Mouse (Mus musculus): ENCODE data around the gene Ripply2. TPM values are rescaled to one million over a fixed set of nuclear protein-coding genes. Genes with fewer than 3 reads are reported as not detected.
"Not testable (repeated sequence)": the region's sequence is repeated elsewhere in the genome, so short reads cannot be mapped to it uniquely, and the experiment has no call there.

Ripply2 gene
- 6.5 and 7.2 TPM in 2 replicates for polyA plus RNA-seq (2015; fragmentation: Nextera tagmentation; extraction: Ambion mirVana)

GRCm38 (mm10) chr9:87015288-87015937 lies at the start of gene Ripply2:
TSS of gene Ripply2 (plus strand) at chr9:87015537.
- DNase-seq (ENCODE audit: low spot score) (peak; percentile 15), ATAC-seq (replicated peaks; ENCODE audit: low FRiP score, low read depth) (0 out of 2 replicates have a peak, but pooled peaks have one; percentile 21)
- Histone ChIP-seq H3K4me1 (replicated peaks; ENCODE audit: insufficient read depth, low read length) (0 out of 2 replicates have a peak, but pooled peaks cover 5% of the 10 kb centered on the region), H3K4me2 (ENCODE audit: low read length) (peak within 1 kb of the TSS; percentile 74), H3K27me3 (ENCODE audit: insufficient read depth, low read length) (peaks cover 18% of the 10 kb centered on the region), H3K9me3 (replicated peaks; ENCODE audit: low read length) (no peaks in the 10 kb centered on the region), H3K36me3 (ENCODE audit: insufficient read depth, low read length) (no peaks in the 10 kb centered on the region), H3K4me3 (replicated peaks; ENCODE audit: low read depth, low read length) (peak within 1 kb of the TSS; percentile 35), H3K27ac (no peak within 1 kb of the TSS), H3K9ac (ENCODE audit: low read depth, low read length) (no peak within 1 kb of the TSS)
- no peak for TF ChIP-seq CTCF (IDR thresholded peaks at IDR 0.05; ENCODE audit: low read depth)
- under 1% methylated on average over 70 of the region's 71 CpGs for WGBS

- not testable (repeated sequence) for H3K36me3 ChIP-seq (ENCODE audit: insufficient read depth, low read length); H3K4me3 ChIP-seq (replicated peaks; ENCODE audit: low read depth, low read length); DNase-seq (ENCODE audit: low spot score); H3K4me2 ChIP-seq (ENCODE audit: low read length); H3K9ac ChIP-seq (ENCODE audit: low read depth, low read length); H3K4me1 ChIP-seq (replicated peaks; ENCODE audit: insufficient read depth, low read length); ATAC-seq (replicated peaks; ENCODE audit: low FRiP score, low read depth); H3K9me3 ChIP-seq (replicated peaks; ENCODE audit: low read length); H3K27ac ChIP-seq; H3K27me3 ChIP-seq (ENCODE audit: insufficient read depth, low read length)
Observed at GRCm38 (mm10) chr9:86972471-86972870, 42.9 kb upstream of the Ripply2 start.

- DNase-seq (ENCODE audit: low spot score) (no peak), ATAC-seq (replicated peaks; ENCODE audit: low FRiP score, low read depth) (no peak)
- Histone ChIP-seq H3K9ac (ENCODE audit: low read depth, low read length) (no peak overlapping the region), H3K27ac (no peak overlapping the region), H3K27me3 (ENCODE audit: insufficient read depth, low read length) (no peaks in the 10 kb centered on the region), H3K4me2 (ENCODE audit: low read length) (no peak overlapping the region), H3K9me3 (replicated peaks; ENCODE audit: low read length) (no peaks in the 10 kb centered on the region), H3K4me1 (replicated peaks; ENCODE audit: insufficient read depth, low read length) (no peaks in the 10 kb centered on the region), H3K4me3 (replicated peaks; ENCODE audit: low read depth, low read length) (no peak overlapping the region), H3K36me3 (ENCODE audit: insufficient read depth, low read length) (no peaks in the 10 kb centered on the region)
- WGBS = 79% methylated on average over 4 of the region's 4 CpGs
- no peak for TF ChIP-seq CTCF (IDR thresholded peaks at IDR 0.05; ENCODE audit: low read depth)
Observed at GRCm38 (mm10) chr9:86973562-86973961, 41.8 kb upstream of the Ripply2 start.

- no peak overlapping the region for H3K9ac ChIP-seq (ENCODE audit: low read depth, low read length)
- DNase-seq (ENCODE audit: low spot score) = no peak
- H3K36me3 ChIP-seq (ENCODE audit: insufficient read depth, low read length) = no peaks in the 10 kb centered on the region
- no peak overlapping the region for H3K4me3 ChIP-seq (replicated peaks; ENCODE audit: low read depth, low read length)
- no peak overlapping the region for H3K4me2 ChIP-seq (ENCODE audit: low read length)
- H3K9me3 ChIP-seq (replicated peaks; ENCODE audit: low read length) = no peaks in the 10 kb centered on the region
- H3K4me1 ChIP-seq (replicated peaks; ENCODE audit: insufficient read depth, low read length) = no peaks in the 10 kb centered on the region
- no peak for ATAC-seq (replicated peaks; ENCODE audit: low FRiP score, low read depth)
- WGBS = 70% methylated on average over 4 of the region's 4 CpGs
- no peak overlapping the region for H3K27ac ChIP-seq
- TF ChIP-seq CTCF (IDR thresholded peaks at IDR 0.05; ENCODE audit: low read depth) = no peak
- no peaks in the 10 kb centered on the region for H3K27me3 ChIP-seq (ENCODE audit: insufficient read depth, low read length)
Observed at GRCm38 (mm10) chr9:86976896-86977295, 38.4 kb upstream of the Ripply2 start.

- Histone ChIP-seq H3K36me3 (ENCODE audit: insufficient read depth, low read length) (no peaks in the 10 kb centered on the region), H3K27me3 (ENCODE audit: insufficient read depth, low read length) (no peaks in the 10 kb centered on the region), H3K9me3 (replicated peaks; ENCODE audit: low read length) (no peaks in the 10 kb centered on the region), H3K4me2 (ENCODE audit: low read length) (no peak overlapping the region), H3K9ac (ENCODE audit: low read depth, low read length) (no peak overlapping the region), H3K4me1 (replicated peaks; ENCODE audit: insufficient read depth, low read length) (no peaks in the 10 kb centered on the region), H3K27ac (no peak overlapping the region), H3K4me3 (replicated peaks; ENCODE audit: low read depth, low read length) (no peak overlapping the region)
- ATAC-seq (replicated peaks; ENCODE audit: low FRiP score, low read depth) = no peak
- TF ChIP-seq CTCF (IDR thresholded peaks at IDR 0.05; ENCODE audit: low read depth) = no peak
- no peak for DNase-seq (ENCODE audit: low spot score)
- 58% methylated on average over 7 of the region's 7 CpGs for WGBS
Observed at GRCm38 (mm10) chr9:86978257-86978907, 37.0 kb upstream of the Ripply2 start.

- Histone ChIP-seq H3K27me3 (ENCODE audit: insufficient read depth, low read length) (no peaks in the 10 kb centered on the region), H3K4me1 (replicated peaks; ENCODE audit: insufficient read depth, low read length) (no peaks in the 10 kb centered on the region), H3K4me3 (replicated peaks; ENCODE audit: low read depth, low read length) (no peak overlapping the region), H3K36me3 (ENCODE audit: insufficient read depth, low read length) (no peaks in the 10 kb centered on the region), H3K9me3 (replicated peaks; ENCODE audit: low read length) (no peaks in the 10 kb centered on the region), H3K4me2 (ENCODE audit: low read length) (no peak overlapping the region), H3K27ac (no peak overlapping the region), H3K9ac (ENCODE audit: low read depth, low read length) (no peak overlapping the region)
- no peak for TF ChIP-seq CTCF (IDR thresholded peaks at IDR 0.05; ENCODE audit: low read depth)
- DNase-seq (ENCODE audit: low spot score) (no peak), ATAC-seq (replicated peaks; ENCODE audit: low FRiP score, low read depth) (no peak)
Observed at GRCm38 (mm10) chr9:86980048-86980447, 35.3 kb upstream of the Ripply2 start.

Measured in kidney, postnatal 0 days (tissue).